Mouse (Mus musculus) erythroblast, embryonic 14.5 days (primary cell): ENCODE results near the gene Ciz1.

Source experiments
- GATA1 ChIP-seq: IDR thresholded peaks from 2 replicates; pipeline ENCODE4 v1.6.1; 2012; ENCODE audit warnings: low read length, inconsistent platforms, mixed read lengths
- TAL1 ChIP-seq: IDR thresholded peaks from 3 replicates; pipeline ENCODE4 v1.6.1; 2012; ENCODE audit warnings: low read length, inconsistent platforms, mixed read lengths

GRCm38 (mm10) chr2:32358381-32358780 is 6.3 kb downstream of the Ciz1 start:
- TF ChIP-seq GATA1 (no peak), TAL1 (no peak)
